Mouse (Mus musculus) liver, adult 2 months (tissue): Measurements from ENCODE around the gene Mrpl3.

ENCODE experiments used
- CTCF ChIP-seq: fragments of 200-500 bp; IDR thresholded peaks from 2 replicates; pipeline ENCODE4 v1.5.1; 2011; ENCODE audit warnings: low read depth, low read length, control low read depth
- POLR2A ChIP-seq: fragments of 200-500 bp; IDR thresholded peaks from 2 replicates; pipeline ENCODE4 v1.6.1; 2011; ENCODE audit warnings: low read length, control low read depth; ENCODE audit not compliant: insufficient read depth; ENCODE audit errors: extremely low read depth

- TF ChIP-seq CTCF: no peak
- no peak for TF ChIP-seq POLR2A
These were observed 24.7 kb upstream of the Mrpl3 start for GRCm38 (mm10) chr9:105028311-105028710.
